Mouse (Mus musculus): ENCODE results near the gene B230118H07Rik.

DNA sequence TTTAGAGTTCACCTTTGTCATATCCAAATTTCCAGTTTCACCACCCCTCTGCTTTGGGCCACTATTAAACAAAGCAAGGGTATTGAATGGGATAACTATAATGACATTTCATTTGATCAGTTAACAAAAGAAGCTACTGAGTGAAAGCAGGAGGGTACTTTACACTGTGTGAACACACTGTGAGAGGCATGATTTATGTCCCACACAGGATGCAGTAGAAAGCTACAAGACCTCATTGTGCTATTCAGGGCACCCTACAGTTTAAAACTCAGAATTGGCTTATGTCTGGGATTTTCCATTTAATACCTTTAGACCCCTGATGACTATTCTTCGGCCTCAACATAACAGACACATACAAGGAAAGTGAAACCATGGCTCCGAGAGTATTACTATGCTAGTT, 26.3 kb downstream of the B230118H07Rik start:
- no peak for TF ChIP-seq CTCF (IDR thresholded peaks at IDR 0.05; ENCODE audit: low read depth)
- no peak for TF ChIP-seq EP300 (IDR thresholded peaks at IDR 0.05; ENCODE audit: low read depth)
